Mouse (Mus musculus): ENCODE data around the gene Klf9. TPM values are rescaled to one million over a fixed set of nuclear protein-coding genes. Genes with fewer than 3 reads are reported as not detected.
A peak's percentile ranks its signal among the peaks of the same experiment; 100 is the strongest.

The Klf9 gene
- polyA plus RNA-seq, 1 experiment from 2014 or later = 1.3 TPM

DNA sequence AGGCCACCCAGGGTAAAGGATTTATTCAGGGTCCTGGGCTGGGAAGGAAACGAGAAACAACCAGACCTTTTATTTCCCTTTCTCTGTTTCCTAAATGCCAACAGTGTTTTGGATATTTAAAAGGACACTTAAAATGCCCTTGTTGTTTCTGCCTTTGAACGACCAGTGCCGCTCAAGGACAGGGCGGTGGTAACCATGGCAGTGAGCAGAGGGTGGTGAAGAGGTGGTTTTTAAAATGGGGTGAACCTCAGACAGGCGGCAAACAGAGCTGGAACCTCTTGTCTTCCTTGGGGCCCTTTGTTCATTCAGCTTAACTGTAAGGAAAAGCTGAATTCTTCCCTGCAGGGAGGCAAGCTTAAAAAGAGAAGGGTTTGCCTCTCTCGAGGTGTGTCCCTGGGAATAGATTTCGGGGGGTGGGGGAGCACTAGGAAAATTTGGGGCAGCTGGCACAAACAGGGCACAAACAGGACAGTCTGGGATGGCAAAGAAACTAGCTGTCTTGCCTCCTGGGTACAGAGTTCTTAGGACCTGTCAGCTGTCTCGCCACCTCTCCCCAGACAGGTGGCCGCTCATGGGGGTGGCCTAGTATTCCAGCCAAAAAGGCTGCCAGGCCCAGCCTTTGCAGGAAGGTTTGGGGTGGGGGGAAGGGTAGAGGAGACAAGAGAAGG is 7.5 kb upstream of the Klf9 start:
- Histone ChIP-seq H3K27me3 (ENCODE audit: low read depth, poor library complexity, severe bottlenecking) (peaks cover 80% of the 10 kb centered on the region), H3K4me3 (peak overlapping the region; percentile 54), H3K4me1 (peaks cover 42% of the 10 kb centered on the region), H3K36me3 (no peaks in the 10 kb centered on the region), H3K9me3 (replicated peaks) (no peaks in the 10 kb centered on the region), H3K27ac (peak overlapping the region; percentile 73)
- peak; percentile 36 for DNase-seq (ENCODE audit: low spot score)
- 5% methylated on average over 9 of the region's 9 CpGs for WGBS

DNA sequence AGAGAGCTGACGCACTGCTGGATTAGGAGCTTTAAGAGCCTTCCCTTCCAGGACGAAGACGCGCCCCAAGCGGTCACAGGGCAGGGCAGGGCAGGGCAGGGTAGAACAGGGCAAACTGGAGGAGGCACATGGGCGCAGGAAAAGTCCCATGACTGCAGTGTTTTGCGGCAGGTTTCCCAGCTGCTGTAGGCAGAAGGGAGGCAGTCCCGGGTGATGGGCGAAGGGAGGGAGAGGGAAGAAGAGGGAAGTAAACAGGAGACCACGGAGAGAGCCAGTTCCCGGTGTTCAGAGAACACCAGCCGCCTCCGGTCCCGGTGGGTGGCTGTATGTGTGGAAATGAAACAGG is 7.0 kb upstream of the Klf9 start:
- Histone ChIP-seq H3K4me3 (peak overlapping the region; percentile 54), H3K27ac (peak overlapping the region; percentile 73), H3K36me3 (no peaks in the 10 kb centered on the region), H3K27me3 (ENCODE audit: low read depth, poor library complexity, severe bottlenecking) (peaks cover 80% of the 10 kb centered on the region), H3K4me1 (peaks cover 42% of the 10 kb centered on the region), H3K9me3 (replicated peaks) (no peaks in the 10 kb centered on the region)
- WGBS = 2% methylated on average over 14 of the region's 14 CpGs
- DNase-seq (ENCODE audit: low spot score) = peak; percentile 53

- under 1% methylated on average over 46 of the region's 47 CpGs for WGBS
- peaks cover 85% of the 10 kb centered on the region for H3K27me3 ChIP-seq (ENCODE audit: low read depth, poor library complexity, severe bottlenecking)
- no peaks in the 10 kb centered on the region for H3K36me3 ChIP-seq
- peaks cover 42% of the 10 kb centered on the region for H3K4me1 ChIP-seq
- peak overlapping the region; percentile 73 for H3K27ac ChIP-seq
- H3K4me3 ChIP-seq = peak overlapping the region; percentile 54
- H3K9me3 ChIP-seq (replicated peaks) = no peaks in the 10 kb centered on the region
- peak; percentile 65 for DNase-seq (ENCODE audit: low spot score)
Measured at GRCm38 (mm10) chr19:23134441-23135301, 6.4 kb upstream of the Klf9 start.

- Histone ChIP-seq H3K27ac (peak overlapping the region; percentile 73), H3K4me3 (peak overlapping the region; percentile 54), H3K9me3 (replicated peaks) (no peaks in the 10 kb centered on the region)
Measured at GRCm38 (mm10) chr19:23135349-23136201, 5.5 kb upstream of the Klf9 start.

GRCm38 (mm10) chr19:23136202-23136850 is 4.7 kb upstream of the Klf9 start:
- WGBS = 1% methylated on average over 27 of the region's 27 CpGs
- no peaks in the 10 kb centered on the region for H3K36me3 ChIP-seq
- peaks cover 81% of the 10 kb centered on the region for H3K27me3 ChIP-seq (ENCODE audit: low read depth, poor library complexity, severe bottlenecking)
- peak; percentile 62 for DNase-seq (ENCODE audit: low spot score)
- H3K4me1 ChIP-seq = peaks cover 47% of the 10 kb centered on the region
- peak overlapping the region; percentile 73 for H3K27ac ChIP-seq
- peak overlapping the region; percentile 54 for H3K4me3 ChIP-seq
- H3K9me3 ChIP-seq (replicated peaks) = no peaks in the 10 kb centered on the region

More at GRCm38 (mm10) chr19:23135349-23136201, 5.5 kb upstream of the Klf9 start:
- Histone ChIP-seq H3K27me3 (ENCODE audit: low read depth, poor library complexity, severe bottlenecking) (peaks cover 86% of the 10 kb centered on the region), H3K4me1 (peaks cover 42% of the 10 kb centered on the region), H3K36me3 (no peaks in the 10 kb centered on the region)
- under 1% methylated on average over 55 of the region's 55 CpGs for WGBS
- DNase-seq (ENCODE audit: low spot score) = peak; percentile 80

DNA sequence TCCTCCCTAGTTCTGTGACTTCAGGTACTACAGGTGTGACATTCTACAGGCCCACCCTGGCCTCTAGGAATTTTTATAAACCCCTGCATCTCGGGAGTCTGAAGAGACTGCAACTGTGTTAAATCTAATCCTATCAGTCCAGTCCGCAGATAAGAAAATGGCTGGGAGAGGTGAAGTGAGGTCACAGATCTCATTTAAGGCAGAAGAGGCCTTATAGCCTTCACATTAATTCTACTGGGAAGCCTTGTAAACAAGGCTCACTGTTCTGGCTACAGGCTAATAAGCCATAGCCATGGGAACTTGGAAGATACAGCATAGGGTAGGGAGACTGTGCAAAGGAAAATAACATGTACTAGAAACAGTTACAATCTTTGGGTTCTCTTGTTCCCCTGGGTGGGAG is 3.7 kb upstream of the Klf9 start:
- no peak overlapping the region for H3K27ac ChIP-seq
- no peak for DNase-seq (ENCODE audit: low spot score)
- H3K9me3 ChIP-seq (replicated peaks) = no peaks in the 10 kb centered on the region
- H3K27me3 ChIP-seq (ENCODE audit: low read depth, poor library complexity, severe bottlenecking) = peaks cover 81% of the 10 kb centered on the region
- no peak overlapping the region for H3K4me3 ChIP-seq
- 43% methylated on average over 2 of the region's 2 CpGs for WGBS
- H3K36me3 ChIP-seq = no peaks in the 10 kb centered on the region
- H3K4me1 ChIP-seq = peaks cover 56% of the 10 kb centered on the region

DNA sequence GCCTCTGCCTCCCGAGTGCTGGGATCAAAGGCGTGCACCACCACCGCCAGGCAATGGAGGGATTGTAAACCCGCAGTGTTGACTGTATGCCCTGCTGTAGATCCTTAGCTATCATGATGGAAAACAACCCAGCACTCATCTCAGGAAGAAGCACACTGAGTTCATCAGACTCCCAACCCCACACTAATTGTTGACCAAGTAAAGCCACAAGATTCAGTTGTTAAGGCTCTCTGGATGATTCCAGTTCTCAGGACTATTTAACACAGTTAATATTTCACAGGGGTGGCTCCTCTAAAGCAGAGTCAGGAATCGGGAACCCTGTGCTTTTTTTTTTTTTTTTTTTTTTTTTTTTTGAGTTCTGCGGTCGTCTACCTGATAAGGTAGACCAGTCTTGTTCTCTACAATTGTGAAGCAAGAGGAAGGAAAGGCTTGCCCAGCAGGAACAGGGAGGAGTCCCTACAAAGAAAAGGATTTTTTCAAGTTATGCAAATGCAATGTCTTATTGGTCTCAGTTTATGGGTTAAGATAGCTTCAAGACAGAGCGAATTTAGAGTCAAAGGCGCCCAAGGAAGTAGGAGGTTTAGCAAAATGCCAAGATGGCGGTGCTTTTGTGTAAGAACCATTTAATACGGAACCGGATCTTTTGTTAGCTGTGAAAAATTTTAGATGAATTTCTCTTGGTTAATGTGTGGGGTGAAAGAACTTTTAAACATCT is 1.1 kb upstream of the Klf9 start:
- no peak overlapping the region for H3K27ac ChIP-seq
- H3K9me3 ChIP-seq (replicated peaks) = no peaks in the 10 kb centered on the region
- H3K4me1 ChIP-seq = peaks cover 39% of the 10 kb centered on the region
- no peak for DNase-seq (ENCODE audit: low spot score)
- no peaks in the 10 kb centered on the region for H3K36me3 ChIP-seq
- H3K4me3 ChIP-seq = peak overlapping the region; percentile 68
- H3K27me3 ChIP-seq (ENCODE audit: low read depth, poor library complexity, severe bottlenecking) = peaks cover 81% of the 10 kb centered on the region
- WGBS = 46% methylated on average over 12 of the region's 12 CpGs

- Histone ChIP-seq H3K27me3 (ENCODE audit: low read depth, poor library complexity, severe bottlenecking) (peaks cover 64% of the 10 kb centered on the region), H3K9me3 (replicated peaks) (no peaks in the 10 kb centered on the region), H3K36me3 (no peaks in the 10 kb centered on the region), H3K4me1 (peaks cover 25% of the 10 kb centered on the region), H3K4me3 (peak overlapping the region; percentile 68), H3K27ac (peak overlapping the region; percentile 82)
- peak; percentile 65 for DNase-seq (ENCODE audit: low spot score)
- under 1% methylated on average over 86 of the region's 94 CpGs for WGBS
Measured at GRCm38 (mm10) chr19:23141391-23142281, 610 bp downstream of the Klf9 start.

DNA sequence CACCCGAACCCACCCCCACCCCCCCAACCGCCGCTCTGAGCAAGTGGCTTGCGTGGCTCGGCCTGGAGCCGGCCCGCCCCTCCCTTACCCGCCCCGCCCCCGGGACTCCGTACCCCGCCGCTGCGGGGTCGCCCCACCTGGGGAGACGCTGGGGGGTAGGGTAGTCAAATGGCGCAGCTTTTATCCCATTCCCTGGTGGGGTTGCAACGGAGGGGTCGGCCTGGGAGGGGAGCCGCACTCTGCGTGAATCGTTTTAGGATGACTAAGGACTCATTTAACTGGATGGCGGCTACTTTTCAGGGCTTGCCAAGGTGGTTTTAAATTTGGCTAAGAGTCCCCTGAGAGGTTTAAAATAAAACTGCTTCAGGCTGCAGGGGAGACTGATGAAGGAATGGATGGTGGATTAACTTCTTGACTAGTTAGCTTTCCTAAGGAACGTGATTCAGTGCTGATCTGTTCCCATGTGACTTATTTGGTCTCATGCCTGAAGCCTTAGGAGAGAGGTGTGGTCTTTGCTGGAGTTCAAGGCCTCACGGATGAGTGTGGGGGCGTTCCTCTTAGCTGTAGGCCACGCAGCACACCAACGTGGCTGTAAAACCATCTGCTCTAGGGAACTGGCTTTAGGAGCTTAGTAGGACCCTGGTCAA is 1.5 kb downstream of the Klf9 start:
- H3K9me3 ChIP-seq (replicated peaks) = no peaks in the 10 kb centered on the region
- WGBS = 2% methylated on average over 28 of the region's 28 CpGs
- peak; percentile 42 for DNase-seq (ENCODE audit: low spot score)
- H3K4me1 ChIP-seq = peaks cover 23% of the 10 kb centered on the region
- H3K27ac ChIP-seq = no peak overlapping the region
- peak overlapping the region; percentile 68 for H3K4me3 ChIP-seq
- peaks cover 55% of the 10 kb centered on the region for H3K27me3 ChIP-seq (ENCODE audit: low read depth, poor library complexity, severe bottlenecking)
- H3K36me3 ChIP-seq = no peaks in the 10 kb centered on the region

- H3K27me3 ChIP-seq (ENCODE audit: low read depth, poor library complexity, severe bottlenecking) = peaks cover 50% of the 10 kb centered on the region
- DNase-seq (ENCODE audit: low spot score) = no peak
- H3K27ac ChIP-seq = no peak overlapping the region
- H3K4me3 ChIP-seq = 0 out of 2 replicates have a peak overlapping the region, but pooled peaks have one; percentile 68
- no peaks in the 10 kb centered on the region for H3K9me3 ChIP-seq (replicated peaks)
- peaks cover 23% of the 10 kb centered on the region for H3K4me1 ChIP-seq
- no peaks in the 10 kb centered on the region for H3K36me3 ChIP-seq
- 54% methylated on average over 7 of the region's 7 CpGs for WGBS
Measured at GRCm38 (mm10) chr19:23143074-23143445, 2.0 kb downstream of the Klf9 start.

GRCm38 (mm10) chr19:23143541-23143940 is 2.5 kb downstream of the Klf9 start:
- H3K9me3 ChIP-seq (replicated peaks) = no peaks in the 10 kb centered on the region
- no peak overlapping the region for H3K27ac ChIP-seq
- no peak overlapping the region for H3K4me3 ChIP-seq
- H3K27me3 ChIP-seq (ENCODE audit: low read depth, poor library complexity, severe bottlenecking) = peaks cover 47% of the 10 kb centered on the region
- DNase-seq (ENCODE audit: low spot score) = no peak
- no peaks in the 10 kb centered on the region for H3K36me3 ChIP-seq
- H3K4me1 ChIP-seq = peaks cover 23% of the 10 kb centered on the region
- 81% methylated on average over 8 of the region's 8 CpGs for WGBS
